Mouse (Mus musculus) testis, adult 2 months (tissue): ENCODE measurements around the gene Foxn1.

ENCODE experiments used
- CTCF ChIP-seq: fragments of 200-500 bp; IDR thresholded peaks from 2 replicates; pipeline ENCODE4 v1.5.1; 2012; ENCODE audit warnings: low read depth, mild to moderate bottlenecking, inconsistent platforms, low read length, moderate library complexity; ENCODE audit not compliant: control insufficient read depth, insufficient read depth, insufficient replicate concordance
- POLR2A ChIP-seq: fragments of 200-500 bp; IDR thresholded peaks from 2 replicates; pipeline ENCODE4 v1.6.1; 2012; ENCODE audit warnings: low read depth, mild to moderate bottlenecking, inconsistent platforms, low read length, moderate library complexity; ENCODE audit not compliant: control insufficient read depth

GRCm38 (mm10) chr11:78372610-78373009 lies 13.7 kb downstream of the Foxn1 start:
- TF ChIP-seq CTCF = no peak
- no peak for TF ChIP-seq POLR2A
